Mouse (Mus musculus): Measurements from ENCODE around the gene Sys1. TPM values are rescaled to one million over a fixed set of nuclear protein-coding genes. Genes with fewer than 3 reads are reported as not detected.

Sys1 gene
- total RNA-seq (2021), result 10 to 100 TPM; 31.7 to 34.5 TPM
- long read RNA-seq, experiment 1, transcript Sys1-201 (4 exons, 1,606 nt), result major isoform, 81 of 98 reads
- long read RNA-seq, experiment 1, partial matches to known transcripts, result 15 of 98 reads
- long read RNA-seq, experiment 1, other reads (novel, unspliced or antisense), result 2 of 98 reads
- long read RNA-seq, experiment 2, transcript Sys1-201 (4 exons, 1,606 nt), result major isoform, 35 of 43 reads
- long read RNA-seq, experiment 2, partial matches to known transcripts, result 5 of 43 reads
- long read RNA-seq, experiment 2, other reads (novel, unspliced or antisense), result 2 of 43 reads

- DNase-seq, result peak; percentile 43
Measured at GRCm38 (mm10) chr2:164456864-164457300, at the start of gene Sys1. TSS of gene Sys1 (plus strand) at chr2:164456964.

GRCm38 (mm10) chr2:164407708-164408107, 49.1 kb upstream of the Sys1 start:
- peak; percentile 82 for DNase-seq

- DNase-seq, result no peak
Measured at GRCm38 (mm10) chr2:164414167-164414566, 42.6 kb upstream of the Sys1 start.

- no peak for DNase-seq
Measured at GRCm38 (mm10) chr2:164414581-164414980, 42.2 kb upstream of the Sys1 start.

GRCm38 (mm10) chr2:164417198-164417597, 39.6 kb upstream of the Sys1 start:
- DNase-seq, result peak; percentile 56

- no peak for DNase-seq
Measured at GRCm38 (mm10) chr2:164418308-164418875, 38.4 kb upstream of the Sys1 start.

GRCm38 (mm10) chr2:164419489-164419888, 37.3 kb upstream of the Sys1 start:
- DNase-seq, result no peak

- DNase-seq, result no peak
Measured at GRCm38 (mm10) chr2:164421306-164421705, 35.5 kb upstream of the Sys1 start.

- DNase-seq, result no peak
Measured at GRCm38 (mm10) chr2:164421979-164422378, 34.8 kb upstream of the Sys1 start.

- DNase-seq, result peak; percentile 68
Measured at GRCm38 (mm10) chr2:164422675-164423393, 33.9 kb upstream of the Sys1 start.

GRCm38 (mm10) chr2:164423464-164423863, 33.3 kb upstream of the Sys1 start:
- DNase-seq, result peak; percentile 47

GRCm38 (mm10) chr2:164424406-164424805, 32.4 kb upstream of the Sys1 start:
- DNase-seq, result no peak

- DNase-seq, result no peak
Measured at GRCm38 (mm10) chr2:164425401-164425800, 31.4 kb upstream of the Sys1 start.

- no peak for DNase-seq
Measured at GRCm38 (mm10) chr2:164426121-164426520, 30.6 kb upstream of the Sys1 start.

- no peak for DNase-seq
Measured at GRCm38 (mm10) chr2:164426952-164427351, 29.8 kb upstream of the Sys1 start.

GRCm38 (mm10) chr2:164428451-164428850, 28.3 kb upstream of the Sys1 start:
- DNase-seq, result no peak

GRCm38 (mm10) chr2:164429881-164430615, 26.7 kb upstream of the Sys1 start:
- no peak for DNase-seq

- no peak for DNase-seq
Measured at GRCm38 (mm10) chr2:164430697-164431096, 26.1 kb upstream of the Sys1 start.

- DNase-seq, result no peak
Measured at GRCm38 (mm10) chr2:164431676-164432465, 24.9 kb upstream of the Sys1 start.

- peak; percentile 74 for DNase-seq
Measured at GRCm38 (mm10) chr2:164432541-164433191, 24.1 kb upstream of the Sys1 start.

- no peak for DNase-seq
Measured at GRCm38 (mm10) chr2:164433278-164433895, 23.4 kb upstream of the Sys1 start.

Measured in adrenal gland, postnatal 10 days (tissue).